Mouse (Mus musculus) liver, embryonic 14.5 days (tissue): ENCODE data around the gene Hcn3. TPM values are rescaled to one million over a fixed set of nuclear protein-coding genes. Genes with fewer than 3 reads are reported as not detected.

Source experiments
- ATAC-seq: fragments of 200-750 bp; cut with Nextera tagmentation; 2 replicates; pipeline ENCODE4 v1.8.0; 2017; ENCODE audit warnings: moderate number of reproducible peaks, mild to moderate bottlenecking, moderate library complexity; ENCODE audit not compliant: insufficient read depth
- DNase-seq, 3 experiments: peaks; one replicate each; pipeline ENCODE4 v3.0.0-alpha.2; 2012 to 2013; ENCODE audit warnings: low read depth in 3 of 3, low spot score in 3 of 3
- H3K27ac ChIP-seq: fragments of 300-500 bp; sonication (generic); 2 replicates; pipeline ENCODE4 v1.5.1; 2014; ENCODE audit warnings: moderate library complexity, mild to moderate bottlenecking, control low read depth, inconsistent platforms
- H3K27me3 ChIP-seq: fragments of 300-500 bp; sonication (generic); 2 replicates; pipeline ENCODE4 v1.6.1; 2014; ENCODE audit warnings: mild to moderate bottlenecking, low read length, moderate library complexity; ENCODE audit not compliant: control insufficient read depth, insufficient read depth
- H3K36me3 ChIP-seq: fragments of 300-500 bp; sonication (generic); replicated peaks from 2 replicates; pipeline ENCODE4 v1.6.1; 2014; ENCODE audit warnings: low read depth; ENCODE audit not compliant: control insufficient read depth, insufficient read depth
- H3K4me1 ChIP-seq, 2 experiments: fragments of 200-500 bp in 1 of 2; fragments of 300-500 bp in 1 of 2; sonication (generic) in 1 of 2; replicated peaks; 2 replicates each; pipeline ENCODE4 v1.6.1; 2012 to 2014; ENCODE audit warnings: antibody characterized with exemption in 1 of 2, inconsistent platforms in 1 of 2, low read length in 1 of 2; ENCODE audit not compliant: control insufficient read depth in 2 of 2, insufficient read depth in 2 of 2
- H3K4me2 ChIP-seq: fragments of 300-500 bp; sonication (generic); 2 replicates; pipeline ENCODE4 v1.6.1; 2014; ENCODE audit warnings: low read depth, mild to moderate bottlenecking, control low read depth, moderate library complexity
- H3K4me3 ChIP-seq, 2 experiments: fragments of 200-500 bp in 1 of 2; fragments of 300-500 bp in 1 of 2; sonication (generic) in 1 of 2; 2 replicates each; pipeline ENCODE4 v1.5.1; 2012 to 2014; ENCODE audit warnings: low read depth in 2 of 2, low read length in 2 of 2, mild to moderate bottlenecking in 2 of 2, control low read depth in 1 of 2, inconsistent platforms in 1 of 2, moderate library complexity in 1 of 2; ENCODE audit not compliant: insufficient read depth in 1 of 2
- H3K9ac ChIP-seq: fragments of 300-500 bp; sonication (generic); replicated peaks from 2 replicates; pipeline ENCODE4 v1.6.1; 2014; ENCODE audit warnings: mild to moderate bottlenecking, control low read depth, moderate library complexity
- H3K9me3 ChIP-seq: fragments of 300-500 bp; sonication (generic); 2 replicates; pipeline ENCODE4 v1.6.1; 2016; ENCODE audit warnings: low read length, mixed read lengths; ENCODE audit not compliant: control insufficient read depth
- CTCF ChIP-seq: IDR thresholded peaks from 2 replicates; pipeline ENCODE4 v1.5.1; 2016; ENCODE audit warnings: antibody characterized with exemption, low read depth, control low read depth
- EP300 ChIP-seq: IDR thresholded peaks from 2 replicates; pipeline ENCODE4 v1.6.1; 2016; ENCODE audit warnings: antibody characterized with exemption, low read depth
- WGBS: fragments of 180-500 bp; shearing (Covaris S2); extraction: QIAGEN DNeasy Blood & Tissue Kit; methylation state at CpG from one replicate; pipeline ENCODE4 v1.1.7; 2014; ENCODE audit not compliant: insufficient replicate concordance; 5-methylcytosine and 5-hydroxymethylcytosine counted together
- polyA plus RNA-seq, 2 experiments: library from polyadenylated mRNA; depleted of rRNA in 1 of 2; stranded (reverse) in 1 of 2; unstranded in 1 of 2; fragments of >200 nt; fragmentation: Nextera tagmentation in 1 of 2; extraction: Ambion mirVana in 1 of 2; gene quantifications; 2 replicates each; pipeline versions ENCODE4 v1.2.1 to v1.2.3; 2012 to 2014

Hcn3 gene
- polyA plus RNA-seq, 2 experiments: 0.31 to 0.55 TPM

DNA sequence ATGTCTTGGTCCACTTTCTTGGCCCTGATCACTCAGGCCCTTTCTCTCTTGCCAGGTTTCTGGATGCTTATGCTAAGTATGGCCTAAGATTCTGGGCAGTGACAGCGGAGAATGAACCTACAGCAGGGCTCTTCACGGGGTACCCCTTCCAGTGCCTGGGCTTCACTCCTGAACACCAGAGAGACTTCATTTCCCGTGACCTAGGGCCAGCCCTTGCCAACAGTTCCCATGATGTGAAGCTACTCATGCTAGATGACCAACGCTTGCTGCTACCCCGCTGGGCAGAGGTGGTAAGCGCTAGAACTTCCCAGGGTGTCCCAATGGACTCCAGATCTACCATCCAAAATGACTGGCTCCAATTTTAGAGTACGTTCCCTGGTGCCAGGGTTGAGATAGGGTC is 46.1 kb upstream of the Hcn3 start:
- Histone ChIP-seq H3K9ac (no peak overlapping the region), H3K9me3 (no peaks in the 10 kb centered on the region), H3K4me2 (no peak overlapping the region), H3K27me3 (no peaks in the 10 kb centered on the region), H3K4me1 (peaks cover 0 to 5% of the 10 kb centered on the region in 2 experiments; a peak in 3 of 4 replicates), H3K27ac (no peak overlapping the region), H3K4me3 (no peak overlapping the region), H3K36me3 (peaks cover 18% of the 10 kb centered on the region)
- 84% methylated on average over 7 of the region's 7 CpGs for WGBS
- ATAC-seq (no peak), DNase-seq (no peak)
- TF ChIP-seq EP300: no peak
- TF ChIP-seq CTCF: no peak

GRCm38 (mm10) chr3:89203142-89203514 is 43.1 kb upstream of the Hcn3 start:
- Histone ChIP-seq H3K36me3 (peaks cover 7% of the 10 kb centered on the region; the same call in 1 of the 2 replicates), H3K27ac (peak overlapping the region; percentile 38), H3K9me3 (no peaks in the 10 kb centered on the region), H3K27me3 (no peaks in the 10 kb centered on the region), H3K4me1 (peaks cover 0 to 5% of the 10 kb centered on the region in 2 experiments; a peak in 3 of 4 replicates), H3K4me3 (peak overlapping the region; percentile 64 to 95), H3K9ac (peak overlapping the region; percentile 64), H3K4me2 (peak overlapping the region; percentile 80)
- peak; percentile 26; the same call in 1 of the 2 replicates for ATAC-seq
- WGBS: 26% methylated on average over 5 of the region's 5 CpGs
- DNase-seq: no peak
- TF ChIP-seq EP300: no peak
- no peak for TF ChIP-seq CTCF

DNA sequence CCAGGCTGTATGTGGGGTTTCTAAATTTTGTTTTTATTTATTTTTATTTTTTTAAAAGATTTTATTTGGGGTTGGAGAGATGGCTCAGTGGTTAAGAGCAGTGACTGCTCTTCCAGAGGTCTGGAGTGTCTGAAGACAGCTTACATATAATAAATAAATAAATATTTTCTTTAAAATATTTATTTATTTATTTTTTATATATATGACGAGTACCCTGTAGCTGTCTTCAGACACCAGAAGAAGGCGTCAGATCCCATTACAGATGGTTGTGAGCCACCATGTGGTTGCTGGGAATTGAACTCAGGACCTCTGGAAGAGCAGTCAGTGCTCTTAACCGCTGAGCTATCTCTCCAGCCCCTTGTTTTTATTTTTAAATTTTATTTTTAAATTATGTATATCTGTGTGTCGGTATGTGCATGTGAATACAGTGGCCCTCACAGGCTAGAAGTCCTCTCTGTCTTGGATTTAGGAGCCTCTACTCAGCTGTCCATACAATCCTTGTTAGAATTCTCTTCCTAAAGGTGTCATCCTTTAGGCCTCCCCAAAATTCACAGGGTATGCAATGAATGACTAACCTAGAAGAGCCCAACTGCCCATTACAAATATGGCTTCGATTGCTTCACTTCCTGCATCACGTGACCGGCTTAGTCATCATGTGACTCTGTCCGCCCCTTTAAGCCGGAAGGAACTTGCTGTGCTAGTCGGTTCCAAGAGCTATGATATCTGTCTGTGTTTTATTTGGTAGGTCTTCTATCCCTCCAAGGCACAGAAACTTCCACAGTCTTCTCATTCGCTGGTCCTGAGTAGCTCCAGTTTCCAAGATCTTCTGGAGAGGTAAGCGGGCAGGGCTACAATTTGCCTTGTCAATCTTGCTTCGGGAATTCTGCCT is 42.5 kb upstream of the Hcn3 start, which contains the start of gene Gba:
TSS of gene Gba (plus strand) at position 676 of the 889 bp plus-strand sequence.
- peak within 1 kb of the TSS; percentile 64 for H3K9ac ChIP-seq
- DNase-seq: peak; percentile 83 to 85 (median 84)
- H3K27ac ChIP-seq: peak within 1 kb of the TSS; percentile 38
- H3K9me3 ChIP-seq: no peaks in the 10 kb centered on the region
- peak within 1 kb of the TSS; percentile 64 to 95 for H3K4me3 ChIP-seq
- TF ChIP-seq CTCF (no peak), EP300 (peak; percentile 32; the same call in 1 of the 2 replicates)
- peak; percentile 85 for ATAC-seq
- WGBS: 21% methylated on average over 13 of the region's 13 CpGs
- H3K4me2 ChIP-seq: peak within 1 kb of the TSS; percentile 80
- H3K4me1 ChIP-seq: peaks cover 0 to 5% of the 10 kb centered on the region in 2 experiments; a peak in 3 of 4 replicates
- H3K36me3 ChIP-seq: peaks cover 3% of the 10 kb centered on the region; the same call in 1 of the 2 replicates
- H3K27me3 ChIP-seq: no peaks in the 10 kb centered on the region

DNA sequence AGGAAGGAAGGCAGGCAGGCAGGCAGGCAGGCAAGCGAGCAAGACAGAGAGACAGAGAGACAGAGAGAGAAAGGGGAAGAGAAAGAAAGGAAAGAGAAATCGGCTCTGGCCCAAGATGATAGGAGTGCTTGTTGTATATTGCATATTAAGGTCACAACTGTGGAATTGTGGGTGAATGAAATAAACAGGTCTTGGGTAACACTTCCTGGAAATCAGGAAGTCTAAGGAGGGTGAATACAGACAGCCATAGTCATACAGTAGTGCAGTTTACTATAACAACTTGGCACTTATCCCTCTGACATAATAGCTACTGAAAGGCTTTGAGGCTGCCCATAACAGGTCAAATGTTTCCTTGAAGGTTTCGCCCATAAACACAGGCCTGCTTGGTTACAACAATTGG is 39.8 kb upstream of the Hcn3 start:
- ATAC-seq (no peak), DNase-seq (no peak)
- no peaks in the 10 kb centered on the region for H3K9me3 ChIP-seq
- peaks cover 6 to 18% of the 10 kb centered on the region in 2 experiments for H3K4me1 ChIP-seq
- H3K4me2 ChIP-seq: no peak overlapping the region
- H3K27me3 ChIP-seq: no peaks in the 10 kb centered on the region
- H3K4me3 ChIP-seq: no peak overlapping the region
- WGBS: 43% methylated on average over 3 of the region's 3 CpGs
- TF ChIP-seq EP300 (no peak), CTCF (no peak)
- H3K36me3 ChIP-seq: no peaks in the 10 kb centered on the region
- H3K9ac ChIP-seq: no peak overlapping the region
- no peak overlapping the region for H3K27ac ChIP-seq
